Mouse (Mus musculus) kidney, adult 18-20 months (tissue): ENCODE measurements at regions not wholly inside any gene's neighbourhood (a gene's known extent, or its start where the extent isn't known, plus 50 kb on each side); places are given as distances from the start of the nearest gene placed in this dataset.

Experiments used
- DNase-seq: peaks from one replicate; pipeline ENCODE4 v3.0.0; 2021

DNA sequence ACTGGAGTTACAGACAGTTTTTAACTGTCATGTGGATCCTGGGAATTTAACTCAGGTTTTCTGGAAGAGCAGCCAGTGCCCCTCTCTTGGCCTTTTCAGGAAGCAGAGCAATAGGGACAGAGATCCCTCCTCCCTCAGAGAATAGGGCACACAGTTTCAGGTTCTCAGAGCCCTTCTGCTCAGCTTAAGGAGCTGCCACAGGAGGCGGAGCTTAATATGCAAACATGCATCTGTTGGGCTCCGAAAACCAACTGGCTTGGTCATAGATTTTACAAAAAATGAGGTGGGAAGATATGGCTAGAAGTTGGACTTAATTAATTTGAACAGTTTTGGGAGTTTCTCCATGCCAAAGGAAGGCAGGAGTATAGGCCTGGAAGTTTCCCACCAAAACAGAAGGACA, 61.9 kb upstream of the Znrf2 start:
- DNase-seq = no peak

GRCm38 (mm10) chr6:54757511-54757911, 59.2 kb upstream of the Znrf2 start:
- DNase-seq = no peak

DNA sequence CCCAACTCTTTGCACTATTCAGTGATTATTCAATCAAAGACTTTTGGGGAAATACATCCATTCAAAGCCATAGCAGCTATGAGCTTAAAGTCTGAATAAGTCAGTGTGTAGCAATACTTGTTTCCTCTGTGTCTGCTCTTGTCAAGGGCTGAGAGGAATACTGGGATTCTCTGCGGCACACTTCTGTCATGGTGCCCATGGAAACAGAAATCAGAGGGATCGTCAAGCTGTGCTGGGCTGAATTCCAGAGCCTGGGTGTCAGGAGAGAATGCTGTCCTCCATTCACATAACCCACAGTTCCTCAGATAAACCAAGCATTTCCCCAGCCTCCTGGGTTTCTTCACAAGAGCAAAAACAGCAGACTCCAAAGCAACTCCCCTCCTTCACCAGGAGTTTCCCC, 58.6 kb upstream of the Znrf2 start:
- no peak for DNase-seq

- DNase-seq = no peak
These were observed 57.5 kb upstream of the Znrf2 start for GRCm38 (mm10) chr6:54759263-54759662.

DNA sequence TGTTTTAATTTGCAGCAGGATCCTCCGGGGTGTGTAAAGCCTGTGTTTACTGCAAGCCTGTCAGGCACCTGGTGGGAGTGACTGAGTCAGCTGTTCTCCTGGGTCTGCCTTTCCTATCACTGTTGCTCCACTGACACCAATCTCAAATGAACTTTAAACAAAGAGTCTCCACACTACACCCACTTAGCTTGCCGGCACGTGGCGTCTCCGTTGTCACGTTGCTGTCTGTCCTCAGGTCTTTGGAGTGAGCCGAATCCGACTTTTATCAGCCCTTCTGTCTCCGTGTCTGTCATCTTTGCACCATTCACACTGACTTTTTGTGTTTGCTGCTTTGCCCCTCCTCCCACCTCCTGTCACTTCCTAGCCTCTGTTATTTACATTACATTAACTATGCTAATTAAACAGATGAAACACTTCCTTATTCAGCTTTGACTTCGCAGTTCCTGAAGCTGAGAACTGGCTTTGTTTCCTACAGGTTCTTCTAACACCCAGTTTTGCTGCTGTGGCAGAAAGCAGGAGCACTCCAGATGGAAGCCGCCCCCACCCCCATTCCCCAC, 56.7 kb upstream of the Znrf2 start:
- DNase-seq = peak; percentile 43

GRCm38 (mm10) chr6:54760541-54760940, 56.2 kb upstream of the Znrf2 start:
- DNase-seq = no peak

DNA sequence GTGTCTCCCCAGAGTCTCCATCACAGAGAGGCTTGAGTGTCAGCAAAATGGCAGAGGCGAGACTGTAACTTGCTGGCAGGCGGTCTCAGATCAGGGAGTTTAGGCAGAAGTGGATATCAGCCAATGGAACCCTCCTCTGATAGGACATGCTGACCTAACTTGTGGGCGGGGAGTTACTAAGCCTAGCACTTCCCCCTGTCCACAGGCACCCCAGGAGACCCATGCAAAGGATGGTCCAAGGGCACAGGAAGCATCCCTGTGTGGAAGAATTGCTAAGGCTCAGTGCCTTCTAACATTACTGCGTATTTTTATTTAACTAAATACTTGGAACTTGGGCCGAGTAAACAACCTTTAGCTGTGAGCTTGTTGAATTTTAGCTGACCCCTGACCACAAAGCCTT, 54.7 kb upstream of the Znrf2 start:
- DNase-seq = no peak

DNA sequence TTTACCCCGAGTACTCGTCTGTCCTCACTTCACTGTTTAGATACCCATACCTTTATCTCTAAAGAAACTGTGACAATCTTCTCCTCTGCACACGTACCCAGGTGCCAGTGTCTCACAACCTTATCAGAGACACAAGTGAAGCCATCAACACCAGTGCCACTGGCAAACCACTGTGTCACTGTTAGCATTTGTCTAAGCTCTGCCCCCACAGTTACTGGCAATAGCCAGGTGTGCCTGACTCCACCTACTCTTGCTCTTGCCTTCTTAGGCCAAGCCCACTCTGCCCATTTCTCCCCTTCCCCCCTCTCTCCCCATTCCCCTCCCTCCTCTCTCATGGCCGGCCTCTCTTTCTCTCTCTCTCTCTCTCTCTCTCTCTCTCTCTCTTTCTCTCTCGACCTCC, 54.2 kb upstream of the Znrf2 start:
- no peak for DNase-seq

DNA sequence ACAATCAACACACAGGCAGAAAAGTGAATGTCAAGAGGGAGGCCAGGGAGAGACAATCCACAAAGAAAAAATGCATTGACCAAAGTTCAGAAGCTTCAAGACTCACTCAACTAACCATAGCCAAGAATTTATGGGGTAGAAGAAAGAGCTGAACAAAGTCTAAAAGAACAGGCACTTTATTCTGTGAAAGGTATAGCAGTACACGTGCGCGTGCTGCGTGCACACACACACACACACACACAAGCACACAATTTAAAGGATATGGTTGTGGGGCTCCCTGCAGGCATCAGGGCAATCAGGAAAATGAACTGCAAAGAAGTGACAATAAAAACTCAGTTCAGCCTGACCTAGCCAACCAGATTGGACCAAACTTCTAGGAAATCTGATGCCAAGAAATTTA, 53.0 kb upstream of the Znrf2 start:
- no peak for DNase-seq

GRCm38 (mm10) chr6:54765715-54766114, 51.0 kb upstream of the Znrf2 start:
- DNase-seq = no peak

DNA sequence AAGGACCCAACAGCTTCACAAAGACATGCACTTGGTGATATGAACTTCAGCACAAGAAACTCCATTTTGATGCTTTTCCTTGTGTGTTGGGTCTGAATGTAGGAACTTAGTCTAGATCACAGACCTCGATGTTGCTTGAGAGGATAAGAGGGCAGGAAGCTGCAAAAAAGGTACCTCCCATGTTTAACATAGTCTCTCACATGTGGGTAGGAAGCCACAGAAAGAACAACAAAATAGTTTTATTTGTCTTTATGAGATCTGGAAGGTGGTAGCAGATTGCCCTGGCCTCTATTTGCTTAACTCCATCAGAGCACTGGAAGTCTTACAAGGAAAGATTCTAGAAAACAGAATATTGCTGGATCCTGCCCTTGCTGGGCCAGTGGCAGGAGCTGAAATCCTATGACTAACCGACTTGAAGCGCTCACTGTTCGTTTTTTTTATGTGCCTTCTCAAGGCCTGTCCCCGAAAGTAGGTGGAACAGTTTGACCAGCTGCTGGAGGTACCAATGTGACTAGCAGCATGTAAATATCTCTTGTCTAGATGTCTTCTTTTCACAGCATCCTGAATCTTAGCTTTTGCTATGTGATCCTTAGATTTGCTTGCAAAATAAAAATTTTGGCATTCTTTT, 50.1 kb upstream of the Znrf2 start:
- DNase-seq = no peak
